Mouse (Mus musculus): ENCODE data around the gene Galntl6. TPM values are rescaled to one million over a fixed set of nuclear protein-coding genes. Genes with fewer than 3 reads are reported as not detected.

The Galntl6 gene
- polyA plus RNA-seq, 1 experiment from 2014 or later, result 0.91 TPM

GRCm38 (mm10) chr8:58904465-58904864, 8.0 kb downstream of the Galntl6 start:
- 11% methylated on average over 2 of the region's 2 CpGs for WGBS
- H3K4me1 ChIP-seq (replicated peaks; ENCODE audit: control insufficient read depth, insufficient read depth, low read length), result no peaks in the 10 kb centered on the region
- no peaks in the 10 kb centered on the region for H3K36me3 ChIP-seq (ENCODE audit: control insufficient read depth, insufficient read depth, low read length)
- ATAC-seq (replicated peaks; ENCODE audit: low FRiP score) (no peak), DNase-seq (ENCODE audit: low spot score) (no peak)
- H3K27me3 ChIP-seq (ENCODE audit: control insufficient read depth, insufficient read depth, low read length), result no peaks in the 10 kb centered on the region
- no peak overlapping the region for H3K4me3 ChIP-seq (ENCODE audit: low read depth, low read length)
- H3K9me3 ChIP-seq (ENCODE audit: control insufficient read depth, low read length), result no peaks in the 10 kb centered on the region
- H3K9ac ChIP-seq (ENCODE audit: low read length), result no peak overlapping the region
- H3K4me2 ChIP-seq (ENCODE audit: low read depth, low read length, severe bottlenecking), result no peak overlapping the region
- no peak overlapping the region for H3K27ac ChIP-seq (ENCODE audit: low read depth, low read length)

GRCm38 (mm10) chr8:58895960-58896359, 16.5 kb downstream of the Galntl6 start:
- H3K9me3 ChIP-seq (ENCODE audit: control insufficient read depth, low read length), result no peaks in the 10 kb centered on the region
- H3K27ac ChIP-seq (ENCODE audit: low read depth, low read length), result no peak overlapping the region
- ATAC-seq (replicated peaks; ENCODE audit: low FRiP score) (no peak), DNase-seq (ENCODE audit: low spot score) (no peak)
- WGBS, result 70% methylated on average over 6 of the region's 6 CpGs
- no peaks in the 10 kb centered on the region for H3K4me1 ChIP-seq (replicated peaks; ENCODE audit: control insufficient read depth, insufficient read depth, low read length)
- H3K27me3 ChIP-seq (ENCODE audit: control insufficient read depth, insufficient read depth, low read length), result no peaks in the 10 kb centered on the region
- no peak overlapping the region for H3K4me3 ChIP-seq (ENCODE audit: low read depth, low read length)
- no peaks in the 10 kb centered on the region for H3K36me3 ChIP-seq (ENCODE audit: control insufficient read depth, insufficient read depth, low read length)
- H3K4me2 ChIP-seq (ENCODE audit: low read depth, low read length, severe bottlenecking), result no peak overlapping the region
- H3K9ac ChIP-seq (ENCODE audit: low read length), result no peak overlapping the region

GRCm38 (mm10) chr8:58890591-58890990, 21.8 kb downstream of the Galntl6 start:
- Histone ChIP-seq H3K9ac (ENCODE audit: low read length) (no peak overlapping the region), H3K4me2 (ENCODE audit: low read depth, low read length, severe bottlenecking) (no peak overlapping the region), H3K9me3 (ENCODE audit: control insufficient read depth, low read length) (no peaks in the 10 kb centered on the region), H3K27me3 (ENCODE audit: control insufficient read depth, insufficient read depth, low read length) (no peaks in the 10 kb centered on the region), H3K4me3 (ENCODE audit: low read depth, low read length) (no peak overlapping the region), H3K36me3 (ENCODE audit: control insufficient read depth, insufficient read depth, low read length) (no peaks in the 10 kb centered on the region), H3K27ac (ENCODE audit: low read depth, low read length) (no peak overlapping the region), H3K4me1 (replicated peaks; ENCODE audit: control insufficient read depth, insufficient read depth, low read length) (no peaks in the 10 kb centered on the region)
- ATAC-seq (replicated peaks; ENCODE audit: low FRiP score) (no peak), DNase-seq (ENCODE audit: low spot score) (no peak)
- WGBS, result 95% methylated on average over 3 of the region's 3 CpGs

GRCm38 (mm10) chr8:58886405-58886804, 26.0 kb downstream of the Galntl6 start:
- 40% methylated on average over 1 of the region's 1 CpGs for WGBS
- Histone ChIP-seq H3K27ac (ENCODE audit: low read depth, low read length) (no peak overlapping the region), H3K36me3 (ENCODE audit: control insufficient read depth, insufficient read depth, low read length) (no peaks in the 10 kb centered on the region), H3K9ac (ENCODE audit: low read length) (no peak overlapping the region), H3K4me2 (ENCODE audit: low read depth, low read length, severe bottlenecking) (no peak overlapping the region), H3K9me3 (ENCODE audit: control insufficient read depth, low read length) (no peaks in the 10 kb centered on the region), H3K4me1 (replicated peaks; ENCODE audit: control insufficient read depth, insufficient read depth, low read length) (no peaks in the 10 kb centered on the region), H3K27me3 (ENCODE audit: control insufficient read depth, insufficient read depth, low read length) (no peaks in the 10 kb centered on the region), H3K4me3 (ENCODE audit: low read depth, low read length) (no peak overlapping the region)
- no peak for ATAC-seq (replicated peaks; ENCODE audit: low FRiP score)
- DNase-seq (ENCODE audit: low spot score), result no peak

GRCm38 (mm10) chr8:58824347-58824746, 88.1 kb downstream of the Galntl6 start:
- Histone ChIP-seq H3K9me3 (ENCODE audit: control insufficient read depth, low read length) (no peaks in the 10 kb centered on the region), H3K36me3 (ENCODE audit: control insufficient read depth, insufficient read depth, low read length) (no peaks in the 10 kb centered on the region), H3K9ac (ENCODE audit: low read length) (no peak overlapping the region), H3K4me3 (ENCODE audit: low read depth, low read length) (no peak overlapping the region), H3K27ac (ENCODE audit: low read depth, low read length) (no peak overlapping the region), H3K4me1 (replicated peaks; ENCODE audit: control insufficient read depth, insufficient read depth, low read length) (no peaks in the 10 kb centered on the region), H3K27me3 (ENCODE audit: control insufficient read depth, insufficient read depth, low read length) (no peaks in the 10 kb centered on the region), H3K4me2 (ENCODE audit: low read depth, low read length, severe bottlenecking) (no peak overlapping the region)
- ATAC-seq (replicated peaks; ENCODE audit: low FRiP score) (no peak), DNase-seq (ENCODE audit: low spot score) (no peak)

GRCm38 (mm10) chr8:58805190-58805589, 107.2 kb downstream of the Galntl6 start:
- H3K4me3 ChIP-seq (ENCODE audit: low read depth, low read length), result no peak overlapping the region
- H3K4me1 ChIP-seq (replicated peaks; ENCODE audit: control insufficient read depth, insufficient read depth, low read length), result no peaks in the 10 kb centered on the region
- no peaks in the 10 kb centered on the region for H3K36me3 ChIP-seq (ENCODE audit: control insufficient read depth, insufficient read depth, low read length)
- no peak overlapping the region for H3K9ac ChIP-seq (ENCODE audit: low read length)
- H3K27me3 ChIP-seq (ENCODE audit: control insufficient read depth, insufficient read depth, low read length), result no peaks in the 10 kb centered on the region
- no peak overlapping the region for H3K27ac ChIP-seq (ENCODE audit: low read depth, low read length)
- no peak for DNase-seq (ENCODE audit: low spot score)
- ATAC-seq (replicated peaks; ENCODE audit: low FRiP score), result no peak
- no peak overlapping the region for H3K4me2 ChIP-seq (ENCODE audit: low read depth, low read length, severe bottlenecking)
- H3K9me3 ChIP-seq (ENCODE audit: control insufficient read depth, low read length), result no peaks in the 10 kb centered on the region

- Histone ChIP-seq H3K27ac (ENCODE audit: low read depth, low read length) (no peak overlapping the region), H3K4me1 (replicated peaks; ENCODE audit: control insufficient read depth, insufficient read depth, low read length) (no peaks in the 10 kb centered on the region), H3K4me2 (ENCODE audit: low read depth, low read length, severe bottlenecking) (no peak overlapping the region), H3K36me3 (ENCODE audit: control insufficient read depth, insufficient read depth, low read length) (no peaks in the 10 kb centered on the region), H3K4me3 (ENCODE audit: low read depth, low read length) (no peak overlapping the region), H3K27me3 (ENCODE audit: control insufficient read depth, insufficient read depth, low read length) (no peaks in the 10 kb centered on the region), H3K9me3 (ENCODE audit: control insufficient read depth, low read length) (no peaks in the 10 kb centered on the region), H3K9ac (ENCODE audit: low read length) (no peak overlapping the region)
- WGBS, result 77% methylated on average over 1 of the region's 1 CpGs
- ATAC-seq (replicated peaks; ENCODE audit: low FRiP score) (no peak), DNase-seq (ENCODE audit: low spot score) (no peak)
These were observed 110.6 kb downstream of the Galntl6 start for GRCm38 (mm10) chr8:58801847-58802246.

GRCm38 (mm10) chr8:58753769-58754168, 158.7 kb downstream of the Galntl6 start:
- WGBS, result 78% methylated on average over 2 of the region's 2 CpGs
- no peak overlapping the region for H3K4me3 ChIP-seq (ENCODE audit: low read depth, low read length)
- H3K27me3 ChIP-seq (ENCODE audit: control insufficient read depth, insufficient read depth, low read length), result no peaks in the 10 kb centered on the region
- H3K9ac ChIP-seq (ENCODE audit: low read length), result no peak overlapping the region
- no peaks in the 10 kb centered on the region for H3K9me3 ChIP-seq (ENCODE audit: control insufficient read depth, low read length)
- DNase-seq (ENCODE audit: low spot score) (no peak), ATAC-seq (replicated peaks; ENCODE audit: low FRiP score) (no peak)
- H3K4me1 ChIP-seq (replicated peaks; ENCODE audit: control insufficient read depth, insufficient read depth, low read length), result no peaks in the 10 kb centered on the region
- no peak overlapping the region for H3K27ac ChIP-seq (ENCODE audit: low read depth, low read length)
- H3K4me2 ChIP-seq (ENCODE audit: low read depth, low read length, severe bottlenecking), result no peak overlapping the region
- H3K36me3 ChIP-seq (ENCODE audit: control insufficient read depth, insufficient read depth, low read length), result no peaks in the 10 kb centered on the region

- Histone ChIP-seq H3K36me3 (ENCODE audit: control insufficient read depth, insufficient read depth, low read length) (no peaks in the 10 kb centered on the region), H3K4me1 (replicated peaks; ENCODE audit: control insufficient read depth, insufficient read depth, low read length) (no peaks in the 10 kb centered on the region), H3K4me3 (ENCODE audit: low read depth, low read length) (no peak overlapping the region), H3K9ac (ENCODE audit: low read length) (no peak overlapping the region), H3K9me3 (ENCODE audit: control insufficient read depth, low read length) (no peaks in the 10 kb centered on the region), H3K27ac (ENCODE audit: low read depth, low read length) (no peak overlapping the region), H3K4me2 (ENCODE audit: low read depth, low read length, severe bottlenecking) (no peak overlapping the region), H3K27me3 (ENCODE audit: control insufficient read depth, insufficient read depth, low read length) (no peaks in the 10 kb centered on the region)
- 99% methylated on average over 3 of the region's 3 CpGs for WGBS
- DNase-seq (ENCODE audit: low spot score), result no peak
- ATAC-seq (replicated peaks; ENCODE audit: low FRiP score), result no peak; the same call in 1 of the 2 replicates
These were observed 174.5 kb downstream of the Galntl6 start for GRCm38 (mm10) chr8:58737963-58738362.

Data from forebrain, embryonic 11.5 days (tissue).